Mouse (Mus musculus) embryo, embryonic 10.5 days (tissue): ENCODE results near the gene Slc13a2.
A peak's percentile ranks its signal among the peaks of the same experiment; 100 is the strongest.

Experiments
- DNase-seq: peaks from one replicate; pipeline ENCODE4 v3.0.0-alpha.2; 2015; ENCODE audit warnings: low spot score

The Slc13a2 gene

GRCm38 (mm10) chr11:78353081-78353480 is 68.9 kb downstream of the Slc13a2 start:
- no peak for DNase-seq

GRCm38 (mm10) chr11:78349441-78350358 is 72.3 kb downstream of the Slc13a2 start:
- DNase-seq: no peak

GRCm38 (mm10) chr11:78348474-78348873 is 73.5 kb downstream of the Slc13a2 start:
- peak; percentile 31 for DNase-seq

- DNase-seq: no peak
Measured at GRCm38 (mm10) chr11:78347908-78348307, 74.1 kb downstream of the Slc13a2 start.
